Mouse (Mus musculus): Measurements from ENCODE around the gene Ppp3r2. TPM values are rescaled to one million over a fixed set of nuclear protein-coding genes. Genes with fewer than 3 reads are reported as not detected.

Ppp3r2 gene
- polyA plus RNA-seq (2015; fragmentation: Nextera tagmentation; extraction: Ambion mirVana): 0.57 and 0.79 TPM in 2 replicates

DNA sequence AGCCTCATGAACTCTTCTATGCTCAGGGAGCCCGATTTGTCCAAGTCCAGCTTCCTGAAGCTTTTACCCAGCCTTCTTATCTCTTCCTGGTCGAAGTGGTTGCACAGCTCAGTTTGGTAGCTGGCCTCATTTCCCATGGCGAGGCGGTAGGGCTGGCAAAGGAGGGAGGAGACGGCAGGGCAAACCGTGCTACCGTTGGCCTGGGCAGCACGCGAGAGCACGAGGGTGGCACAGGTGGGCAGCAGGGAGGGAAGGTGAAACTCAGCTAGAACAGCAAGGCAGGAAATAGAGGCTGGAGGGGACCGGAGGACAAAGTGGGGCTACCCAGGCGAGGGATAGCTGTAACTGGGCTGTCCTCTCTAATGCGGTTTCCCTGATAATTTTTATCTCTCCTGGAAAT lies at the start of gene Ppp3r2:
Gene Ppp3r2, minus strand, starts transcription at position 213 of the 400 bp plus-strand sequence.

DNA sequence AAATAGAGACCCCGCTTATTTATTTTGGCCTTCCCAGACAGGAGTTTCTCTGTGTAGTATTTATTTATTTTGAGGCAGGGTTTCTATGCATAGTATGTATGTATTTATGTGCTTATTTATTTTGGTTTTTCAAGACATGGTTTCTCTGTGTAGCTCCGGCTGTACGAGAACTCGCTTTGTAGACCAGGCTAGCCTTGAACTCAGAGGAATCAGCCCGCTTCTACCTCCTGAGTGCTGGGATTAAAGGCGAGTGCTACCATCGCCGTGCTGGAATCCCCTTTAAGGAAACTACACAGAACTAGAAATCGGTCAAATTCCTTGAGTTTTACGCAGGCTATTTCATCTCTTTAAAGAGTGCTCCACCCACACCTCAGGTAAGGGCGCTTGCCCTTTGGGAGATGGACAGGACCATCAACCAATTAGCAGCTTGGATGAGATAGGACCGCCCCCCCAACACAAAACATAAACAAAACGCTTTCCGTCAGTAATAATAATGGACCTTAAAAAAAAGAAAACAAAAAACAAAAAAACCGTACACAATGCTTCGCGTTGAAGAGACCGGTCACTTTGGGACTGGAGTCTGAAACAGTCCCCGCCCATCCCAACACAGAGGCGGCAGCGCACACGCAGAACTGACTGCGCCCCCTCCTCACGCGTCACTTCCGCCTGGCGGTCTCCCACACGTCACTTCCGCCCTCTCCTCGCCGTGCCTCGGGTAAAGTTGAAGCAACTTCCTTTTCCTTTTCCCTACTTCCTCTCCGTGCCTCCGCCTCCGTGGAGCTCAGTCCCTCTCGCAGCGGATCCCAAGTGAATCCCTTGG lies 50.3 kb downstream of the Ppp3r2 start, which contains the start of gene Rnf20:
Gene Rnf20, plus strand, starts transcription at position 688 of the 820 bp plus-strand sequence.

Other genes with a start within 250 kb of the Ppp3r2 start
- not detected in 2 replicates for gene Acnat1, start 208.1 kb downstream of the Ppp3r2 start, polyA plus RNA-seq (2015; fragmentation: Nextera tagmentation; extraction: Ambion mirVana)
- not detected in 2 replicates for gene Baat, start 175.5 kb downstream of the Ppp3r2 start, polyA plus RNA-seq (2015; fragmentation: Nextera tagmentation; extraction: Ambion mirVana)
- gene Mrpl50, start 160.9 kb downstream of the Ppp3r2 start, polyA plus RNA-seq (2015; fragmentation: Nextera tagmentation; extraction: Ambion mirVana): 59.9 and 63.2 TPM in 2 replicates
- gene Zfp189, start 160.8 kb downstream of the Ppp3r2 start, polyA plus RNA-seq (2015; fragmentation: Nextera tagmentation; extraction: Ambion mirVana): 6.2 and 6.6 TPM in 2 replicates
- 0.67 and 1.2 TPM in 2 replicates for gene Aldob, start 132.5 kb downstream of the Ppp3r2 start, polyA plus RNA-seq (2015; fragmentation: Nextera tagmentation; extraction: Ambion mirVana)
- gene Tmem246, start 84.1 kb downstream of the Ppp3r2 start, polyA plus RNA-seq (2015; fragmentation: Nextera tagmentation; extraction: Ambion mirVana): 164 and 165 TPM in 2 replicates
- gene Rnf20, start 50.0 kb downstream of the Ppp3r2 start, polyA plus RNA-seq (2015; fragmentation: Nextera tagmentation; extraction: Ambion mirVana): 40.0 and 42.1 TPM in 2 replicates
- 31.7 and 34.2 TPM in 2 replicates for gene Grin3a, start 163.7 kb upstream of the Ppp3r2 start, polyA plus RNA-seq (2015; fragmentation: Nextera tagmentation; extraction: Ambion mirVana)

Data from neural tube, postnatal 0 days (tissue).